Mouse (Mus musculus): Measurements from ENCODE around the gene Ptprt.

GRCm38 (mm10) chr2:162513072-162513471 lies 147.9 kb downstream of the Ptprt start:
- TF ChIP-seq CTCF (IDR thresholded peaks at IDR 0.05; ENCODE audit: low read depth, low read length), result no peak
- no peak for TF ChIP-seq POLR2A (IDR thresholded peaks at IDR 0.05; ENCODE audit: extremely low read depth, insufficient read depth, low read length)
